Comparison of ENCODE assay signal across 19 mouse cellular contexts in genomic region chr11:69884663-69885062, GRCm38 (mm10). TPM values are rescaled to one million over a fixed set of nuclear protein-coding genes. Genes with fewer than 3 reads are reported as not detected.
DNase-seq lines count a peak whose midpoint lies in the region; ATAC-seq and TF ChIP-seq lines count a peak whose summit lies in the region.
"Had no signal": no experiment of that assay in that cellular context is flagged by ENCODE, and none has a peak within 500 bp of the region (broad histone marks: within the 10 kb centered on the region; RNA-seq: fewer than 3 reads in every experiment).

No protein-coding gene starts in this region.

- DNase-seq in heart, postnatal 10 days, result no peak
- DNase-seq in kidney, postnatal 14 days, result no peak
- no peak for DNase-seq in midbrain, embryonic 10.5 days (ENCODE audit: low spot score)
- no peak for DNase-seq in stomach, postnatal 0 days (ENCODE audit: low spot score)
- DNase-seq in ovary, adult 18-20 months (ENCODE audit: low spot score), result no peak
- DNase-seq: adrenal gland, postnatal 10 days; cerebellum, adult 9-10 months; embryo, embryonic 11 days; gastrocnemius, postnatal 25 days; right cerebral cortex, postnatal 4 days; thymus, postnatal 25 days had no signal

- ATAC-seq in heart, embryonic 13.5 days (ENCODE audit: extremely low read depth, insufficient number of reproducible peaks, low FRiP score, low TSS enrichment), result no peak
- ATAC-seq in kidney, embryonic 15.5 days (replicated peaks; ENCODE audit: low FRiP score), result no peak
- no peak for ATAC-seq in midbrain, embryonic 16.5 days
- ATAC-seq in stomach, postnatal 0 days (ENCODE audit: low FRiP score, low TSS enrichment), result no peak
- ATAC-seq: hindbrain, embryonic 16.5 days had no signal

- peak overlapping the region; percentile 20; the same call in 1 of the 2 replicates for H3K4me2 ChIP-seq in heart, embryonic 13.5 days
- H3K4me2 ChIP-seq in kidney, embryonic 15.5 days, result 0 out of 2 replicates have a peak overlapping the region, but pooled peaks have one; percentile 22
- H3K4me2 ChIP-seq in midbrain, embryonic 16.5 days (ENCODE audit: low read length), result no peak overlapping the region
- H3K4me2 ChIP-seq in stomach, postnatal 0 days (replicated peaks; ENCODE audit: low read depth), result no peak overlapping the region

- TF ChIP-seq CTCF in stomach, postnatal 0 days (IDR thresholded peaks at IDR 0.05; ENCODE audit: low read depth), result no peak

- peak overlapping the region; percentile 54 for H3K27ac ChIP-seq in heart, embryonic 13.5 days (replicated peaks)
- H3K27ac ChIP-seq in kidney, embryonic 15.5 days, result peak overlapping the region; percentile 39; the same call in 1 of the 2 replicates
- H3K27ac ChIP-seq in midbrain, embryonic 10.5 days (replicated peaks), result 0 out of 2 replicates have a peak overlapping the region, but pooled peaks have one; percentile 17
- H3K27ac ChIP-seq in midbrain, embryonic 16.5 days (ENCODE audit: low read length), result no peak overlapping the region
- peak overlapping the region; percentile 45 for H3K27ac ChIP-seq in stomach, postnatal 0 days (replicated peaks)
- H3K27ac ChIP-seq: layer of hippocampus, adult 2 months had no signal

- no peaks in the 10 kb centered on the region for H3K9me3 ChIP-seq in heart, embryonic 13.5 days
- no peaks in the 10 kb centered on the region for H3K9me3 ChIP-seq in kidney, embryonic 15.5 days (replicated peaks)
- no peaks in the 10 kb centered on the region for H3K9me3 ChIP-seq in midbrain, embryonic 10.5 days (replicated peaks)
- H3K9me3 ChIP-seq in midbrain, embryonic 16.5 days (replicated peaks; ENCODE audit: control insufficient read depth, low read length, poor library complexity, severe bottlenecking), result no peaks in the 10 kb centered on the region
- H3K9me3 ChIP-seq in stomach, postnatal 0 days (ENCODE audit: control insufficient read depth, low read length), result no peaks in the 10 kb centered on the region

- TF ChIP-seq EP300 in stomach, postnatal 0 days (optimal IDR thresholded peaks at IDR 0.05), result no peak

- H3K36me3 ChIP-seq in heart, embryonic 13.5 days, result no peaks in the 10 kb centered on the region
- H3K36me3 ChIP-seq in kidney, embryonic 15.5 days, result no peaks in the 10 kb centered on the region
- H3K36me3 ChIP-seq in midbrain, embryonic 10.5 days, result no peaks in the 10 kb centered on the region
- no peaks in the 10 kb centered on the region for H3K36me3 ChIP-seq in midbrain, embryonic 16.5 days (ENCODE audit: control insufficient read depth, insufficient read depth, low read length)
- H3K36me3 ChIP-seq in stomach, postnatal 0 days (ENCODE audit: control insufficient read depth, insufficient read depth, low read length), result no peaks in the 10 kb centered on the region

- 70% methylated on average over 8 of the region's 8 CpGs for WGBS in heart, embryonic 13.5 days
- 69% methylated on average over 8 of the region's 8 CpGs for WGBS in kidney, embryonic 15.5 days
- 88% methylated on average over 8 of the region's 8 CpGs for WGBS in midbrain, embryonic 10.5 days
- 88% methylated on average over 8 of the region's 8 CpGs for WGBS in midbrain, embryonic 16.5 days
- WGBS in stomach, postnatal 0 days, result 81% methylated on average over 8 of the region's 8 CpGs

- peak overlapping the region; percentile 52; the same call in 1 of the 2 replicates for H3K9ac ChIP-seq in heart, embryonic 13.5 days
- H3K9ac ChIP-seq in kidney, embryonic 15.5 days, result no peak overlapping the region
- no peak overlapping the region for H3K9ac ChIP-seq in midbrain, embryonic 16.5 days (ENCODE audit: low read depth, low read length)
- H3K9ac ChIP-seq in stomach, postnatal 0 days (ENCODE audit: low read length), result no peak overlapping the region

- H3K27me3 ChIP-seq in heart, embryonic 13.5 days (replicated peaks), result peaks cover 6% of the 10 kb centered on the region; the same call in 1 of the 2 replicates
- H3K27me3 ChIP-seq in kidney, embryonic 15.5 days, result no peaks in the 10 kb centered on the region
- H3K27me3 ChIP-seq in midbrain, embryonic 10.5 days (ENCODE audit: low read depth, poor library complexity, severe bottlenecking), result peaks cover 12% of the 10 kb centered on the region
- peaks cover 4% of the 10 kb centered on the region for H3K27me3 ChIP-seq in midbrain, embryonic 16.5 days (ENCODE audit: control insufficient read depth, insufficient read depth, low read depth, low read length)
- no peaks in the 10 kb centered on the region for H3K27me3 ChIP-seq in stomach, postnatal 0 days (ENCODE audit: control insufficient read depth, insufficient read depth, low read length)

- H3K4me1 ChIP-seq in heart, embryonic 13.5 days, result peaks cover 53% of the 10 kb centered on the region
- H3K4me1 ChIP-seq in kidney, embryonic 15.5 days, result peaks cover 29% of the 10 kb centered on the region
- peaks cover 27% of the 10 kb centered on the region for H3K4me1 ChIP-seq in midbrain, embryonic 10.5 days
- H3K4me1 ChIP-seq in midbrain, embryonic 16.5 days (ENCODE audit: control insufficient read depth, insufficient read depth, low read length), result peaks cover 10% of the 10 kb centered on the region; the same call in 1 of the 2 replicates
- H3K4me1 ChIP-seq in stomach, postnatal 0 days (replicated peaks; ENCODE audit: control insufficient read depth, insufficient read depth), result no peaks in the 10 kb centered on the region; the same call in none of the 2 replicates

- H3K4me3 ChIP-seq in heart, embryonic 13.5 days, result no peak overlapping the region
- 0 out of 2 replicates have a peak overlapping the region, but pooled peaks have one; percentile 3 for H3K4me3 ChIP-seq in kidney, embryonic 15.5 days (replicated peaks)
- no peak overlapping the region for H3K4me3 ChIP-seq in midbrain, embryonic 10.5 days
- no peak overlapping the region for H3K4me3 ChIP-seq in midbrain, embryonic 16.5 days (ENCODE audit: low read depth, low read length)
- H3K4me3 ChIP-seq in stomach, postnatal 0 days (ENCODE audit: low read depth, low read length), result no peak overlapping the region
- H3K4me3 ChIP-seq: erythroblast, embryonic 14.5 days; layer of hippocampus, adult 2 months had no signal

- intact Hi-C loops in heart, postnatal 10 days (cut with DNase I), result loop anchor here (2.0 kb wide), 1 partner anchor 16 kb away; the partner anchor contains the start of genes 2810408A11Rik and Neurl4

RNA-seq across cellular contexts. Expression of gene Kctd11, which starts 3.5 kb away (rescaled TPM):
- polyA plus RNA-seq in heart, embryonic 13.5 days (2015; fragmentation: Nextera tagmentation; extraction: Ambion mirVana), result 3.9 TPM in 2 replicates
- 1 to 10 TPM; 3.0 to 3.5 TPM for total RNA-seq in heart, postnatal 10 days (2021)
- 9.4 and 10.1 TPM in 2 replicates for polyA plus RNA-seq in kidney, embryonic 15.5 days (2015; fragmentation: Nextera tagmentation; extraction: Ambion mirVana)
- 6.4 and 7.0 TPM in 2 replicates for polyA plus RNA-seq in midbrain, embryonic 10.5 days (2016; fragmentation: Nextera tagmentation; extraction: Ambion mirVana)
- polyA plus RNA-seq in midbrain, embryonic 16.5 days (2015; fragmentation: Nextera tagmentation; extraction: Ambion mirVana), result 1.3 and 1.9 TPM in 2 replicates
- 15.9 and 18.1 TPM in 2 replicates for polyA plus RNA-seq in stomach, postnatal 0 days (2015; fragmentation: Nextera tagmentation; extraction: Ambion mirVana)

RNA-seq across cellular contexts. Expression of gene Tmem95, which starts 6.8 kb away (rescaled TPM):
- not detected in 2 replicates for polyA plus RNA-seq in heart, embryonic 13.5 days (2015; fragmentation: Nextera tagmentation; extraction: Ambion mirVana)
- not detected for total RNA-seq in heart, postnatal 10 days (2021)
- polyA plus RNA-seq in kidney, embryonic 15.5 days (2015; fragmentation: Nextera tagmentation; extraction: Ambion mirVana), result 0.32 TPM in 1 of 2 replicates, not detected in the other
- polyA plus RNA-seq in midbrain, embryonic 10.5 days (2016; fragmentation: Nextera tagmentation; extraction: Ambion mirVana), result not detected in 2 replicates
- not detected in 2 replicates for polyA plus RNA-seq in midbrain, embryonic 16.5 days (2015; fragmentation: Nextera tagmentation; extraction: Ambion mirVana)
- 0.25 and 0.54 TPM in 2 replicates for polyA plus RNA-seq in stomach, postnatal 0 days (2015; fragmentation: Nextera tagmentation; extraction: Ambion mirVana)
- total RNA-seq: adrenal gland, postnatal 10 days; gastrocnemius, postnatal 25 days; layer of hippocampus, adult 2 months; MEL had no signal
- polyA plus RNA-seq: erythroblast, embryonic 14.5 days; hindbrain, embryonic 16.5 days; liver, embryonic 16.5 days had no signal

RNA-seq across cellular contexts. Expression of gene Acap1, which starts 10.7 kb away (rescaled TPM):
- polyA plus RNA-seq in heart, embryonic 13.5 days (2015; fragmentation: Nextera tagmentation; extraction: Ambion mirVana), result 7.0 and 8.2 TPM in 2 replicates
- 1 to 10 TPM; 2.7 to 3.0 TPM for total RNA-seq in heart, postnatal 10 days (2021)
- polyA plus RNA-seq in kidney, embryonic 15.5 days (2015; fragmentation: Nextera tagmentation; extraction: Ambion mirVana), result 0.58 and 0.62 TPM in 2 replicates
- 1.0 and 1.2 TPM in 2 replicates for polyA plus RNA-seq in midbrain, embryonic 10.5 days (2016; fragmentation: Nextera tagmentation; extraction: Ambion mirVana)
- 0.26 and 0.42 TPM in 2 replicates for polyA plus RNA-seq in midbrain, embryonic 16.5 days (2015; fragmentation: Nextera tagmentation; extraction: Ambion mirVana)
- polyA plus RNA-seq in stomach, postnatal 0 days (2015; fragmentation: Nextera tagmentation; extraction: Ambion mirVana), result 0.70 and 0.71 TPM in 2 replicates
- total RNA-seq: layer of hippocampus, adult 2 months had no signal

RNA-seq across cellular contexts. Expression of gene 2810408A11Rik, which starts 16.1 kb away (rescaled TPM):
- polyA plus RNA-seq in heart, embryonic 13.5 days (2015; fragmentation: Nextera tagmentation; extraction: Ambion mirVana), result 4.0 and 4.1 TPM in 2 replicates
- total RNA-seq in heart, postnatal 10 days (2021), result 1 to 10 TPM; 2.1 to 2.7 TPM
- 12.6 and 13.0 TPM in 2 replicates for polyA plus RNA-seq in kidney, embryonic 15.5 days (2015; fragmentation: Nextera tagmentation; extraction: Ambion mirVana)
- 14.8 and 20.5 TPM in 2 replicates for polyA plus RNA-seq in midbrain, embryonic 10.5 days (2016; fragmentation: Nextera tagmentation; extraction: Ambion mirVana)
- polyA plus RNA-seq in midbrain, embryonic 16.5 days (2015; fragmentation: Nextera tagmentation; extraction: Ambion mirVana), result 6.6 and 7.4 TPM in 2 replicates
- polyA plus RNA-seq in stomach, postnatal 0 days (2015; fragmentation: Nextera tagmentation; extraction: Ambion mirVana), result 5.6 and 5.9 TPM in 2 replicates
- total RNA-seq: gastrocnemius, postnatal 25 days had no signal

RNA-seq across cellular contexts. Expression of gene Neurl4, which starts 16.2 kb away (rescaled TPM):
- 7.8 and 8.1 TPM in 2 replicates for polyA plus RNA-seq in heart, embryonic 13.5 days (2015; fragmentation: Nextera tagmentation; extraction: Ambion mirVana)
- total RNA-seq in heart, postnatal 10 days (2021), result 10 to 100 TPM; 39.2 to 39.9 TPM
- 9.3 and 10.8 TPM in 2 replicates for polyA plus RNA-seq in kidney, embryonic 15.5 days (2015; fragmentation: Nextera tagmentation; extraction: Ambion mirVana)
- 12.8 and 14.3 TPM in 2 replicates for polyA plus RNA-seq in midbrain, embryonic 10.5 days (2016; fragmentation: Nextera tagmentation; extraction: Ambion mirVana)
- polyA plus RNA-seq in midbrain, embryonic 16.5 days (2015; fragmentation: Nextera tagmentation; extraction: Ambion mirVana), result 18.7 and 24.1 TPM in 2 replicates
- polyA plus RNA-seq in stomach, postnatal 0 days (2015; fragmentation: Nextera tagmentation; extraction: Ambion mirVana), result 2.3 and 3.9 TPM in 2 replicates

Comparison
In these comparisons a context has a peak if more than half of its experiments do, and no peak if none do; other contexts are left out.
1. H3K4me2 ChIP-seq: peak in heart, embryonic 13.5 days (single experiment) and kidney, embryonic 15.5 days (single experiment); none in midbrain, embryonic 16.5 days (single experiment) and stomach, postnatal 0 days (single experiment).